Mouse (Mus musculus): ENCODE measurements at regions not wholly inside any gene's neighbourhood (a gene's known extent, or its start where the extent isn't known, plus 50 kb on each side); places are given as distances from the start of the nearest gene placed in this dataset.

DNA sequence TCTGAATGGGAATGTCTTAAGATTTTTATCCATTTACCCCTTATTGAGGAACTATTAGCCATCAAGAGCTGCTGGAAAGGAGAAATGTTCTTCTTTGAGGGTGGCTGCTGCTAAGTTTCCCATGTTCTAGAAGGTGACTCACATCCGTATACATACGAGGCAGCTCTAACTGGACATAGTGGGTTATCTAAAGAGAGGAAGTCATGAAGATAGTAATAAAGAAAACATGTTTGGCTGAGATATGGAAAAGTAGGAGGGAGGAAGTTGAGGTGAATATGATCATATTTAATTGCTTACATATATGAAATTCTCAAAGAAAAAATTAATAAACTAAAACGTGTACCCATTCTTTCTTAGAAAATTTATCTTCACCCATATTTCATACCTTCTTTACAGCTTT lies 408.7 kb upstream of the Cdh6 start:
- TF ChIP-seq CTCF (conservative IDR thresholded peaks at IDR 0.05; ENCODE audit: insufficient read depth, insufficient read length, low read depth, low read length) (no peak), POLR2A (IDR thresholded peaks at IDR 0.05; ENCODE audit: low read depth, low read length) (no peak)

Measured in kidney, adult 2 months (tissue).